8 mouse cellular contexts compared by ENCODE assay signal in genomic region chr2:172940799-172941163, GRCm38 (mm10). TPM values are rescaled to one million over a fixed set of nuclear protein-coding genes. Genes with fewer than 3 reads are reported as not detected.
DNase-seq lines count a peak whose midpoint lies in the region; ATAC-seq and TF ChIP-seq lines count a peak whose summit lies in the region.

No protein-coding gene starts in this region.

- no peaks in the 10 kb centered on the region for H3K9me3 ChIP-seq in intestine, embryonic 15.5 days
- no peaks in the 10 kb centered on the region for H3K9me3 ChIP-seq in midbrain, embryonic 16.5 days (replicated peaks; ENCODE audit: control insufficient read depth, low read length, poor library complexity, severe bottlenecking)

- no peak overlapping the region for H3K27ac ChIP-seq in left cerebral cortex, adult 2 months
- H3K27ac ChIP-seq in embryonic fibroblast, embryonic 13.5 days (ENCODE audit: insufficient read depth, low read length): no peak overlapping the region
- H3K27ac ChIP-seq in intestine, embryonic 15.5 days: no peak overlapping the region
- no peak overlapping the region for H3K27ac ChIP-seq in midbrain, embryonic 16.5 days (ENCODE audit: low read length)

- no peak; the same call in 1 of the 2 replicates for ATAC-seq in intestine, embryonic 15.5 days
- no peak for ATAC-seq in midbrain, embryonic 16.5 days

- WGBS in intestine, embryonic 15.5 days: under 1% methylated on average over 13 of the region's 13 CpGs
- under 1% methylated on average over 12 of the region's 13 CpGs for WGBS in midbrain, embryonic 16.5 days

- no peak for TF ChIP-seq CTCF in left cerebral cortex, adult 2 months (IDR thresholded peaks at IDR 0.05)
- no peak for TF ChIP-seq CTCF in embryonic fibroblast, embryonic 13.5 days (IDR thresholded peaks at IDR 0.05; ENCODE audit: borderline replicate concordance, insufficient read depth, low read length)

- peak overlapping the region; percentile 54 for H3K4me3 ChIP-seq in left cerebral cortex, adult 2 months
- peak overlapping the region; percentile 37 for H3K4me3 ChIP-seq in embryonic fibroblast, embryonic 13.5 days (ENCODE audit: insufficient read depth, low read length)
- H3K4me3 ChIP-seq in intestine, embryonic 15.5 days (replicated peaks): peak overlapping the region; percentile 70
- peak overlapping the region; percentile 46 for H3K4me3 ChIP-seq in midbrain, embryonic 16.5 days (ENCODE audit: low read depth, low read length)

- peak overlapping the region; percentile 65 for H3K9ac ChIP-seq in intestine, embryonic 15.5 days
- H3K9ac ChIP-seq in midbrain, embryonic 16.5 days (ENCODE audit: low read depth, low read length): peak overlapping the region; percentile 47; the same call in 1 of the 2 replicates

- no peaks in the 10 kb centered on the region for H3K4me1 ChIP-seq in embryonic fibroblast, embryonic 13.5 days (ENCODE audit: control insufficient read depth, insufficient read depth, low read length)
- peaks cover 34% of the 10 kb centered on the region for H3K4me1 ChIP-seq in intestine, embryonic 15.5 days (replicated peaks)
- peaks cover 26% of the 10 kb centered on the region for H3K4me1 ChIP-seq in midbrain, embryonic 16.5 days (ENCODE audit: control insufficient read depth, insufficient read depth, low read length)

- H3K4me2 ChIP-seq in intestine, embryonic 15.5 days (replicated peaks): peak overlapping the region; percentile 99
- H3K4me2 ChIP-seq in midbrain, embryonic 16.5 days (ENCODE audit: low read length): peak overlapping the region; percentile 89

- no peaks in the 10 kb centered on the region for H3K36me3 ChIP-seq in intestine, embryonic 15.5 days
- H3K36me3 ChIP-seq in midbrain, embryonic 16.5 days (ENCODE audit: control insufficient read depth, insufficient read depth, low read length): no peaks in the 10 kb centered on the region

- peaks cover 19% of the 10 kb centered on the region; the same call in 1 of the 2 replicates for H3K27me3 ChIP-seq in intestine, embryonic 15.5 days (replicated peaks)
- peaks cover 62% of the 10 kb centered on the region for H3K27me3 ChIP-seq in midbrain, embryonic 16.5 days (ENCODE audit: control insufficient read depth, insufficient read depth, low read depth, low read length)

- intact Hi-C loops in left cerebral cortex, adult 2 months (cut with DNase I): loop anchor here (5.0 kb wide), 1 partner anchor 108 kb away; no protein-coding TSS in a partner anchor

- no peak for DNase-seq in left cerebral cortex, adult 2 months (ENCODE audit: extremely low spot score in 1 of 2, low spot score in 2 of 2)
- no peak for DNase-seq in left cerebral cortex, adult 11 months (ENCODE audit: low spot score)
- DNase-seq in yolk sac, embryonic 10.5 days (ENCODE audit: low spot score): no peak
- DNase-seq in thymus, postnatal 36 days: no peak
- no peak for DNase-seq in spleen, postnatal 10 days (ENCODE audit: low spot score in 2 of 2)

- no peak for TF ChIP-seq POLR2A in embryonic fibroblast, embryonic 13.5 days (IDR thresholded peaks at IDR 0.05; ENCODE audit: low read depth, low read length)

RNA-seq across cellular contexts. Expression of gene Bmp7, which starts 0.7 kb away (rescaled TPM):
- total RNA-seq in left cerebral cortex, adult 2 months (2021): 10 to 100 TPM in 1 of 2 experiments, 1 to 10 TPM in 1; 9.6 to 13.9 TPM
- polyA plus RNA-seq in embryonic fibroblast, embryonic 13.5 days (2011; ENCODE audit: insufficient read length, low read depth, missing spikeins): not detected in 2 replicates
- polyA plus RNA-seq in intestine, embryonic 15.5 days (2015; fragmentation: Nextera tagmentation; extraction: Ambion mirVana): 17.4 and 22.4 TPM in 2 replicates
- 9.2 and 10.3 TPM in 2 replicates for polyA plus RNA-seq in midbrain, embryonic 16.5 days (2015; fragmentation: Nextera tagmentation; extraction: Ambion mirVana)

RNA-seq across cellular contexts. Expression of gene Spo11, which starts 36.7 kb away (rescaled TPM):
- under 1 TPM; 0.30 to 0.86 TPM for total RNA-seq in left cerebral cortex, adult 2 months (2021)
- polyA plus RNA-seq in embryonic fibroblast, embryonic 13.5 days (2011; ENCODE audit: insufficient read length, low read depth, missing spikeins): not detected in 2 replicates
- 0.35 TPM in 1 of 2 replicates, not detected in the other for polyA plus RNA-seq in intestine, embryonic 15.5 days (2015; fragmentation: Nextera tagmentation; extraction: Ambion mirVana)
- polyA plus RNA-seq in midbrain, embryonic 16.5 days (2015; fragmentation: Nextera tagmentation; extraction: Ambion mirVana): 1.0 and 1.6 TPM in 2 replicates

RNA-seq across cellular contexts. Expression of gene Rae1, which starts 59.1 kb away (rescaled TPM):
- total RNA-seq in left cerebral cortex, adult 2 months (2021): 10 to 100 TPM; 55.8 to 61.1 TPM
- polyA plus RNA-seq in embryonic fibroblast, embryonic 13.5 days (2011; ENCODE audit: insufficient read length, low read depth, missing spikeins): 54.8 and 57.4 TPM in 2 replicates
- 123 and 131 TPM in 2 replicates for polyA plus RNA-seq in intestine, embryonic 15.5 days (2015; fragmentation: Nextera tagmentation; extraction: Ambion mirVana)
- 115 and 118 TPM in 2 replicates for polyA plus RNA-seq in midbrain, embryonic 16.5 days (2015; fragmentation: Nextera tagmentation; extraction: Ambion mirVana)

Comparison
In these comparisons a context has a peak if more than half of its experiments do, and no peak if none do; other contexts are left out.
1. RNA of gene Bmp7, which starts 0.7 kb away (polyA plus RNA-seq): 17.4 to 22.4 TPM in intestine, embryonic 15.5 days and 9.2 to 10.3 TPM in midbrain, embryonic 16.5 days; not detected in embryonic fibroblast, embryonic 13.5 days; every median in the first group is over 10 times any median in the second.
2. Peak in every context shown above with its lines, with median percentiles within 50 percentile points of each other: H3K4me3 ChIP-seq.